Mouse (Mus musculus): ENCODE results near the gene Thrap3. TPM values are rescaled to one million over a fixed set of nuclear protein-coding genes. Genes with fewer than 3 reads are reported as not detected.

The Thrap3 gene
- total RNA-seq, 2 experiments from 2014 or later: 94.1 to 101 TPM

Other genes with a start within 250 kb of the Thrap3 start
- gene Csf3r, start 178.2 kb downstream of the Thrap3 start, total RNA-seq (2021): under 1 TPM; 0.30 to 0.31 TPM
- gene Mrps15, start 155.8 kb downstream of the Thrap3 start, total RNA-seq (2021): 10 to 100 TPM; 79.5 to 80.7 TPM
- 1 to 10 TPM; 3.1 TPM for gene Oscp1, start 144.2 kb downstream of the Thrap3 start, total RNA-seq (2021)
- 10 to 100 TPM in 1 of 2 experiments, 1 to 10 TPM in 1; 7.4 to 10.8 TPM for gene Lsm10, start 106.1 kb downstream of the Thrap3 start, total RNA-seq (2021)
- 100 to 1,000 TPM; 113 to 127 TPM for gene Stk40, start 98.8 kb downstream of the Thrap3 start, total RNA-seq (2021)
- 1 to 10 TPM; 2.1 to 3.3 TPM for gene Eva1b, start 55.0 kb downstream of the Thrap3 start, total RNA-seq (2021)
- under 1 TPM; 0.62 to 0.83 TPM for gene Sh3d21, start 39.3 kb downstream of the Thrap3 start, total RNA-seq (2021)
- 100 to 1,000 TPM; 185 to 200 TPM for gene Map7d1, start 53.6 kb upstream of the Thrap3 start, total RNA-seq (2021)
- gene Trappc3, start 59.6 kb upstream of the Thrap3 start, total RNA-seq (2021): 10 to 100 TPM; 21.0 to 26.8 TPM
- gene Col8a2, start 84.0 kb upstream of the Thrap3 start, total RNA-seq (2021): 1 to 10 TPM in 1 of 2 experiments, under 1 TPM in 1; 0.89 to 1.4 TPM
- gene Adprhl2, start 118.9 kb upstream of the Thrap3 start, total RNA-seq (2021): 1 to 10 TPM; 6.7 to 8.7 TPM
- under 1 TPM; 0.62 to 0.66 TPM for gene Tekt2, start 122.9 kb upstream of the Thrap3 start, total RNA-seq (2021)
- gene Ago3, start 226.8 kb upstream of the Thrap3 start, total RNA-seq (2021): 1 to 10 TPM; 7.6 TPM